In the genomic region with DNA sequence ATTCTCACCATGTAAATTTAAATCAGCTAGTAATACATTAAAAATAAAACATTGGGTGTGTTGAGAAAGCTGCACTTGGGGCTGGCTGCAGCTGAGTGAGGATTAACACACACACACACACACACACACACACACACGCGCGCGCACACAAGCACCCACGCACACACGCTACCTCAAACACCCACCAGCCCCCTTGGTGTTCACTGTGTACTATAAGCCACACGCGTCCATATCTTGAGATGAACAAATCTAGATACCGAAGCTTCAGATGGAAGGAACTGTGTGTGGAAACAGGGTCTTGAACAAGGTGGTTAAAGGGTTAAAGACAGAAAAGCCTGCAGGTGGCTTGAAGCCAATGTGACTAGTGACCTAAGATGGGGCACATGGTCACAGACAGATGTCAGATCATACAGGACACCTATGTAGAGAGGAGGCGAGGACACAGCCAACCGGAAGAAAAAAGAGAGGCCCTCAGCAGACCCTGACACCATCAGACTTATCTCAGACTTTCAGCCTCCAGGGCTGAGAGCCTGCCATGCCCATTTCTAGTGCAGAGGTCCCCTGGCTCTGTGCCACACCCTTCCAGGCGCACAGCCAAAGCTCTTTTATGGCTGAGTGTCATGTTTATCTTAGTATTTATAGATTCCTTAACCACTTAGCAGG, we compare ENCODE assay signal across 8 mouse cellular contexts. TPM values are rescaled to one million over a fixed set of nuclear protein-coding genes. Genes with fewer than 3 reads are reported as not detected.
DNase-seq lines count a peak whose midpoint lies in the region; ATAC-seq and TF ChIP-seq lines count a peak whose summit lies in the region.

No protein-coding gene starts in this region.

- no peaks in the 10 kb centered on the region for H3K9me3 ChIP-seq in limb, embryonic 14.5 days (ENCODE audit: control insufficient read depth, low read length)
- no peaks in the 10 kb centered on the region for H3K9me3 ChIP-seq in limb, embryonic 10.5 days (replicated peaks)
- no peaks in the 10 kb centered on the region for H3K9me3 ChIP-seq in heart, embryonic 10.5 days
- H3K9me3 ChIP-seq in midbrain, embryonic 14.5 days (ENCODE audit: control insufficient read depth, low read length), result no peaks in the 10 kb centered on the region

- no peaks in the 10 kb centered on the region for H3K36me3 ChIP-seq in limb, embryonic 14.5 days (ENCODE audit: control insufficient read depth, insufficient read depth, low read length)
- H3K36me3 ChIP-seq in limb, embryonic 10.5 days, result no peaks in the 10 kb centered on the region
- no peaks in the 10 kb centered on the region for H3K36me3 ChIP-seq in heart, embryonic 10.5 days
- H3K36me3 ChIP-seq in midbrain, embryonic 14.5 days (ENCODE audit: control insufficient read depth, insufficient read depth, low read length), result no peaks in the 10 kb centered on the region

- H3K27me3 ChIP-seq in limb, embryonic 14.5 days (ENCODE audit: control insufficient read depth, insufficient read depth, low read length), result no peaks in the 10 kb centered on the region; the same call in 1 of the 2 replicates
- H3K27me3 ChIP-seq in limb, embryonic 10.5 days (ENCODE audit: low read depth, poor library complexity, severe bottlenecking), result 0 out of 2 replicates have a peak, but pooled peaks cover 5% of the 10 kb centered on the region
- H3K27me3 ChIP-seq in heart, embryonic 10.5 days (ENCODE audit: insufficient read depth, poor library complexity, severe bottlenecking), result no peaks in the 10 kb centered on the region
- no peaks in the 10 kb centered on the region for H3K27me3 ChIP-seq in midbrain, embryonic 14.5 days (ENCODE audit: control insufficient read depth, insufficient read depth, low read length)

- 77% methylated on average over 12 of the region's 12 CpGs for whole genome bisulfite sequencing in limb, embryonic 14.5 days
- 87% methylated on average over 12 of the region's 12 CpGs for WGBS in limb, embryonic 10.5 days
- WGBS in heart, embryonic 10.5 days, result 72% methylated on average over 12 of the region's 12 CpGs
- WGBS in midbrain, embryonic 14.5 days, result 82% methylated on average over 12 of the region's 12 CpGs

- TF ChIP-seq POLR2A in limb, embryonic 14.5 days (IDR thresholded peaks at IDR 0.05; ENCODE audit: borderline replicate concordance, extremely low read depth, insufficient read depth, insufficient read length), result no peak

- H3K4me1 ChIP-seq in limb, embryonic 14.5 days (ENCODE audit: control insufficient read depth, insufficient read depth, low read length), result peaks cover 41% of the 10 kb centered on the region
- peaks cover 66% of the 10 kb centered on the region for H3K4me1 ChIP-seq in limb, embryonic 10.5 days
- H3K4me1 ChIP-seq in heart, embryonic 10.5 days, result peaks cover 49% of the 10 kb centered on the region
- peaks cover 4% of the 10 kb centered on the region; the same call in 1 of the 2 replicates for H3K4me1 ChIP-seq in midbrain, embryonic 14.5 days (ENCODE audit: control insufficient read depth, insufficient read depth, low read length)

- no peak overlapping the region for H3K4me2 ChIP-seq in limb, embryonic 14.5 days (replicated peaks; ENCODE audit: low read depth, low read length, severe bottlenecking)
- no peak overlapping the region for H3K4me2 ChIP-seq in midbrain, embryonic 14.5 days (ENCODE audit: low read length)

- peak; percentile 27; the same call in 1 of the 2 replicates for ATAC-seq in limb, embryonic 14.5 days (ENCODE audit: low FRiP score, low read depth)
- ATAC-seq in midbrain, embryonic 14.5 days (ENCODE audit: low FRiP score, low TSS enrichment), result peak; percentile 43; the same call in 1 of the 2 replicates

- H3K27ac ChIP-seq in limb, embryonic 14.5 days (replicated peaks; ENCODE audit: low read depth, low read length), result no peak overlapping the region
- no peak overlapping the region for H3K27ac ChIP-seq in limb, embryonic 10.5 days
- peak overlapping the region; percentile 69 for H3K27ac ChIP-seq in heart, embryonic 10.5 days
- H3K27ac ChIP-seq in midbrain, embryonic 14.5 days (replicated peaks; ENCODE audit: low read depth, low read length), result no peak overlapping the region

- peak; percentile 80 for DNase-seq in limb, embryonic 14.5 days (ENCODE audit: low spot score)
- no peak for DNase-seq in limb, embryonic 10.5 days (ENCODE audit: low spot score)
- DNase-seq in c-Kit-positive CD71-positive TER-119-negative erythroid progenitor cells, embryonic 14.5 days (ENCODE audit: low read depth), result peak; percentile 78
- DNase-seq in heart, embryonic 10.5 days (ENCODE audit: low spot score), result peak; percentile 92
- peak; percentile 93 for DNase-seq in kidney, postnatal 14 days
- DNase-seq in midbrain, embryonic 14.5 days, result peak; percentile 77
- no peak for DNase-seq in layer of hippocampus, postnatal 36 days
- DNase-seq in layer of hippocampus, adult 11-12 months (ENCODE audit: low spot score), result no peak

- no peak overlapping the region for H3K4me3 ChIP-seq in limb, embryonic 14.5 days (replicated peaks; ENCODE audit: low read length)
- no peak overlapping the region for H3K4me3 ChIP-seq in limb, embryonic 10.5 days
- no peak overlapping the region for H3K4me3 ChIP-seq in heart, embryonic 10.5 days
- no peak overlapping the region for H3K4me3 ChIP-seq in midbrain, embryonic 14.5 days (replicated peaks; ENCODE audit: low read depth, low read length)

- no peak overlapping the region for H3K9ac ChIP-seq in limb, embryonic 14.5 days (ENCODE audit: low read depth, low read length, severe bottlenecking)
- no peak overlapping the region for H3K9ac ChIP-seq in midbrain, embryonic 14.5 days (replicated peaks; ENCODE audit: low read length)

RNA-seq across cellular contexts. Expression of a gene that starts 40.5 kb away (rescaled TPM):
- 8.1 and 9.0 TPM in 2 replicates for polyA plus RNA-seq in limb, embryonic 14.5 days (2012; rRNA removed)
- polyA plus RNA-seq in limb, embryonic 14.5 days (2014; fragmentation: Nextera tagmentation; extraction: Ambion mirVana), result 2.9 and 3.9 TPM in 2 replicates
- polyA plus RNA-seq in limb, embryonic 10.5 days (2016; fragmentation: Nextera tagmentation; extraction: Ambion mirVana), result 2.0 and 3.0 TPM in 2 replicates
- polyA plus RNA-seq in heart, embryonic 10.5 days (2016; fragmentation: Nextera tagmentation; extraction: Ambion mirVana), result 1.1 and 2.1 TPM in 2 replicates
- polyA plus RNA-seq in midbrain, embryonic 14.5 days (2014; fragmentation: Nextera tagmentation; extraction: Ambion mirVana), result 0.81 and 0.99 TPM in 2 replicates
- total RNA-seq in layer of hippocampus, postnatal 36 days (2021), result 100 to 1,000 TPM in 1 of 2 experiments, 10 to 100 TPM in 1; 91.9 to 104 TPM

Comparison
In these comparisons a context has a peak if more than half of its experiments do, and no peak if none do; other contexts are left out.
1. DNase-seq: peak in limb, embryonic 14.5 days (single experiment), c-Kit-positive CD71-positive TER-119-negative erythroid progenitor cells, embryonic 14.5 days (single experiment), heart, embryonic 10.5 days (single experiment), kidney, postnatal 14 days (single experiment) and midbrain, embryonic 14.5 days (single experiment); none in limb, embryonic 10.5 days (single experiment), layer of hippocampus, postnatal 36 days (0 of 2) and layer of hippocampus, adult 11-12 months (single experiment).